Mouse (Mus musculus) liver (tissue): ENCODE data around the gene Cnst.

Experiments used
- DNase-seq: peaks from one replicate; pipeline ENCODE4 v3.0.0-alpha.2; 2020; ENCODE audit warnings: mixed read lengths

The Cnst gene

DNA sequence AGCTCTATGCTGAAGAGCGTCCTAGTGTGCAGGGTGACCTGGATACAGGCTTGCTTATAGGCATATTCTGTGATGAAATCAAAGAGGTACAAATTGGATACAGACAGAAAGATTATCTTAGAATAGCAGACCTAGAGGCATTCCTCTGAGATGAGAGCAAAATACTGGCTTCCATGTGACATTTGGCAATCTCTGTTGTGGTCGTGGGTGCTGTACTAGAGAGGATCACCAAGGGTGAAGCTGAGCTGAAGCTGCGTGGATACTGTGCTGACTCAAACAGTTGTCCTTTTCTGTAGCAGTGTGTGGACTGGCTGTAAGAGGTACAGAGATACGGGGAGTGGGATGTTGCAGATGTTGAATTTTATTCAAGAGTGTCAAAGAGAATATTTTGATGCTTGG lies 7.8 kb downstream of the Cnst start:
- no peak for DNase-seq

GRCm38 (mm10) chr1:179556921-179557320 lies 10.8 kb downstream of the Cnst start:
- DNase-seq, result no peak

GRCm38 (mm10) chr1:179559446-179560194 lies 13.4 kb downstream of the Cnst start:
- DNase-seq, result no peak

GRCm38 (mm10) chr1:179560845-179561430 lies 14.8 kb downstream of the Cnst start:
- no peak for DNase-seq

DNA sequence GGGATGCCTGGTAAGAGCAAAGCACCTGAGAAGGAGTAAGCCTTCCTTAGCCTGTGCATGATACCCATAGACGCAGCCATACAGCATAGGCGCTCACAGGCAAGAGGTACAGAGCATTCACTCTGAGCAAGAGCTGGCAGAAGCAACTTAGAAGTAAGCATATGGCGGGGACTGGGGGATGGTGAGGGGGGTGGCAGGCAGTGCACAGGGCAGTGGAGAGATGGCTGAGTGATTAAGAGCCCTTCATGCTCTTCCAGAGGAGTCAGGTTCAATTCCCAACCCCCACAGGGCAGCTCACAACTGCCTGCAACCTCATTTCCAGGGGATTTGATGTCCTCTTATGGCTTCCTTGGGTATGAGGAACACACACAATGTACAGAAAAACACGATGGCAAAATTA lies 17.0 kb downstream of the Cnst start:
- DNase-seq, result no peak

GRCm38 (mm10) chr1:179563926-179564325 lies 17.8 kb downstream of the Cnst start:
- DNase-seq, result no peak

- DNase-seq, result no peak
Measured at GRCm38 (mm10) chr1:179567558-179567957, 21.4 kb downstream of the Cnst start.

DNA sequence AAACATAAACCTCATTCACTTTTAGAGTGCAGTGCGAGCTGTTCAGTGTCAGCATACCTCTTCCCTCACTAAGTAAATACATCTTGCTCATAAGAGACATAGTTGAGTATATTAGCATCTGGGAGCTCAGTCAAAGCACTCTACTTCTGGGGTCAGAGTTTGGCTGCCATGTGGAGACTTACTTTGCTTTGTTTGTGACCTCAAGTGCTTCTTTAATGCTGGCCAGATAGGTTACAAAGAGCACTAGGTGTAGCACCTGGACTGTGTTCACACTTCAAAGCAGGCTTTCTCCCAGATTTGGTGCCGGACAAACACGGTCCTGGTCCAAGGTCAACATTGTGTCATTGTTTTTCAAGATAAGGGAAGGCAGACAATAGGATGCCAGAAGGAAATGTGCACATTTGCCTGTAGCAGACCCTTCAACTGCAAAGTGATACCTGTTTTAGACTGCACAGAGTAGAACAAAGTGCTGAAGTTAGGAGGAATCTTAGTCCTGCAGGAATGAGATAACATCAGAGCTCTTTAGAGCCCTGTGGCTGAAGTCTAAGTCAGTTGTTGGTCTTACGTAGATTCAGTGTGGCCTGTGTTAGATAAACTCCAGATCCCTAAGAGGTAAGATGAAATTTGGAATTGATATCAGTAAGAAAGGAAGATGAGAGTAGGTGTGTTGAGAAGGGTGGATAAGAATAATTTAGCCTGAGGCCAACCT lies 22.7 kb downstream of the Cnst start:
- DNase-seq, result no peak

DNA sequence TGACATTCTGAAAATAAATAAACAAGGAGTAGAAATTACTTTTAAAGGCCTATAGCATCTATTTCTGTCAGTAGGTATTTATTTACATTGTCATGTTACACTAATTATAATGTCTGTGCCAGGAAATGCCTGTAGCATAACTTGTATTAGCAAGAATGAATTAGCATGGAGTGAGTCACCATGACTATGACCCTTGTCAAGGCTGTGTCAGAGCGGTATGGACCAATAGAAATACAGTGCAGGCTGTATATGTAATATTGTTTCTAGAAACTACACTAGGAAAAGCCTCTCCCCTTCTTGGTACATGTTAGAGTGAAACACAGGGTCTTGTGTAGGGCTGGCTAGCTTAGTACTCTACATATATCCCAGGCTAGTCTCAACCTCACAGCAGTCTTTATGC lies 24.3 kb downstream of the Cnst start:
- DNase-seq, result no peak

DNA sequence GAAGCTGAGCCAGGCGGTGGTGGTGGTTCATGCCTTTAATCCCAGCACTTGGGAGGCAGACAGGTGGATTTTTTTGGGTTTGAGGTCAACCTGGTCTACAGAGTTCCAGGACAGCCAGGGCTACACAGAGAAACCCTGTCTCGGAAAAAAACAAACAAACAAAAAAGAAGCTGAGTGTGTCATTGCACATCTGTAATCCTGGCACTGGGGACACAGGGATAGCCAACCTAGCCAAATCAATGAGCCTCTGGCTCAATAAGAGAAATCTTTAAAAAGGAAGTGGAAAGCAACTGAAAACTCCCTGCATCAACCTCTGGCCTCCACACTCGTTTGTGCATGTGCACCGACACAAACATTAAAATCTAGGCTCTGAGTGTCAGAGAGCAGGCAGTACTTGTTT lies 25.5 kb downstream of the Cnst start:
- no peak for DNase-seq

DNA sequence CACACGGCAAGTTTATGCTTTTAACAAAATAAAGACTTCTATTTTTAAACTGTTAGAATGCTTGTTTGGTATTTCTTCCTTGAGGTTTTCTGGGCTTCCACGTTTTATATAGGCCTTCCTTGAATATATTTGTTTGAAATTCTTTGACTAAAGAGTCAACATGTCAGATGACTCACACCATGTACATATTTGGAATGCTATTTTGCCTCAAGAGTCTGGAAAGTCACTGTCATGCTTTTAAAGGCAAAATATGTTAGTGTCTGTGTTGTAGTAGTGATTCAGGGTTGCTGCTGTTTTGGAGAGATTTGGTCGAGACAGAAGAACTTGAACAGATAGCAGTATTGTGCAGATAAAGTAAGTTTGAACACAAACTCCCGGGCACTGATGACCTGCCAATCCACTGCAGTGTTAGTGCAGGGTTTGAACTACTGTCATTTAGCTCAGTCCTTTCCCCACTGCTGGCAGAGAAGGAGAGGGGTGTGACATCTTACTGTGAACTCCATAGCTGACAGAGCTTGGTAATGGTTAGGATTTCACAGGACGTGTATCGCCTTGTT lies 27.6 kb downstream of the Cnst start:
- no peak for DNase-seq

- DNase-seq, result peak; percentile 41
Measured at GRCm38 (mm10) chr1:179578625-179579024, 32.5 kb downstream of the Cnst start.

GRCm38 (mm10) chr1:179580200-179580599 lies 34.0 kb downstream of the Cnst start:
- DNase-seq, result no peak

DNA sequence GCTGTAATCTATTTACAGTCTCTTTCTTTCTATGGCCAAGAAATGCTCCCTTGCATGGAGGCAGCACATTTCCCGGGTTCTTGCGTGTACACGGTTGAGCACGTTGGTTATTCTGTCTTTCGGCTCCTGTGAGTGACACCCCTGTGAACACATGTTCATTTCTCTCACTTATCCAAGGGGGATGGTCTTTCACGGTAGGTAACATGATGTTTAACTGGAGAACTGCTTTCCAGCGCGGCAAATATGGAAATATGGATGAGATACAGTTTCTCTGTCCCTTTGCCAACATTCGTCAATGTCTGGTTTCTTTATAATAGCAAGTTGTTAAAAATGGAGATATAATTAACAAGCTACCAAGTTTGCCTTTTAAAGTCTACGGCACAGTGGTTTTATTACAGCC lies 35.3 kb downstream of the Cnst start:
- DNase-seq, result no peak

DNA sequence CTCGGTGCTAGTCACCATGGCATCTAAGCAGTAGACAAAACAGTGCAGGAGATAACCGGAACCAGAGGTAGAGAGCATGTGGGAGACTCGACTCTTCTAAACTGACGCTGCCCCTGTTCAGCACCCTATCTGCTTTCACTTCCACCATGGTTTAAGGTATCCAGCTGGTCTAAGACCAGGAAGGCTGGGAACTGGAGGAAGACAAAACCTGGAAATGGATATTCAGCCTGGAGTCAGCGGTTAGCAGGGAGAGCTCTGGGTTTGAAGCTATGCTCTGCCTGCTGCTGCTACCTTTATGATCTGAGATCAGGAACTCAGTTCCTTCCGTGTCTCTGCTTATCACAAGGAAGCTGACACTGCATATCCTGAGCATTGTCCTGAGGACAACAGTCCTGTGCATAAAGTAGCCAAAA lies 35.9 kb downstream of the Cnst start:
- no peak for DNase-seq

DNA sequence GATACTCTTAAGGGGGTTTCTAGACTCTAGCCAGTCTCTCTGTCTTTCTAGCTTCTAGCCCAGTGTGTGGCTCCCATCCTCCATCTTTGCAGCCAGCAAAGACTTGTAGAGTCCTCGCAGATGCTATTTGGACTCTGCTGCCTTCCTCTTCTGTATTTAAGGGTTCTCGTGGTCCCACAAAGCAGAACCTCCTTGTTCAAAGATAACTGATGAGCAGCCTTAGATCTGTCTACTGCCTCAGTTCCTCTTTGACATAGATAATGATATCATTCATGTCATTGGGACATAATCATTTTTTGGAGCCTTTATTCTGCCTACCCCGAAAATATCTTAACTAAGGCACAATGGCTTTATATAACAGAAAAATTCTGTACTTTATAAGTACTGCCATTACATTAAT lies 36.9 kb downstream of the Cnst start:
- no peak for DNase-seq

DNA sequence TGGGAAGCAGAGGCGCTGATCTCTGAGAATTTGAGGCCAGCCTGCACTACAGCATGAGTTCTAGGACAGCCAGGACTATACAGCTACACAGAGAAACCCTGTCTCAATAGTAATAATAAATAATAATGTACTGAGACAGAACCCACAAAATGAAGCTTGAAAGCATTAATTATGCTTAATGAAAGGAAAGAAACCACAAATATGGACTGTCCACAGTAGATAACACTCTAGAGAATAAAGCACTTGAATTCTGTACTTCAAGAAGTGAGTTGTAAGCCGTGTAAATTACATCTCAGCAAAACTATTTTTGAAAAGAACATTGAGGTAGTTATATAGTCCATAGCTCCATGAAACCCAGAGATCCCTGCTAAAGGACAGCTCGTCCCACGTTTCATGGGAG lies 38.0 kb downstream of the Cnst start:
- DNase-seq, result no peak

GRCm38 (mm10) chr1:179585646-179586045 lies 39.5 kb downstream of the Cnst start:
- no peak for DNase-seq

DNA sequence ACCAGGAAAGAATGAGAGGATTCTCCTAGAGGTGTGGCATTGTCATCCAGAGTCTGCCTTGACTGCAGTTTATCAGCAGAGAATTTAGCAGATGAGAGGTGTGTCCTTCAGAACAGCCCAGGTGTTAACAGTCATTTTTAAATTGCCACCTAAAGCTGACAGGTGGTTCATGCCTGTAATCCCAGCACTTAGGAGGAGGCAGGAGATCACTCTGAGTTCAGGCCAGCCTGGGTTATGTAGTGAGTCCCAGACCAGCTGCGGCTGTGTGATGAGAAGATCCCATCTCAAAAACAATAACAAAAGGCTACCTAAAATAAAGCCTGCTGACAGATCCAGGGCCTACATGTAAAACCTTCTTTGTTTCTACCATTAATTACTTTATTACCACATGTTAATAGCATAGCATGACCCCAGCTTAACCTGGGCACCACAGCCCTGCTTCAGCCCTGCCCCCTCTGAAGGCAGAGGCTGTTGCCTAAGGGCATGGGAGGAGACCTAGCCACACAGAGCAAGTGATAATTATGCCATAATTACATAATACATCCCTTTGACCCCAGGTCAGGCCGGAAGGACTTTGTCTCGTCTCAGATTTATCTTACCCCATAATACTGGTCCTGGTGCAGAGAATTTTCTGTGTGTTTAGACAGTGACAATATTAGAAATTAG lies 40.4 kb downstream of the Cnst start:
- no peak for DNase-seq

GRCm38 (mm10) chr1:179588230-179588629 lies 42.1 kb downstream of the Cnst start:
- DNase-seq, result no peak

- no peak for DNase-seq
Measured at GRCm38 (mm10) chr1:179591639-179592038, 45.5 kb downstream of the Cnst start.

DNA sequence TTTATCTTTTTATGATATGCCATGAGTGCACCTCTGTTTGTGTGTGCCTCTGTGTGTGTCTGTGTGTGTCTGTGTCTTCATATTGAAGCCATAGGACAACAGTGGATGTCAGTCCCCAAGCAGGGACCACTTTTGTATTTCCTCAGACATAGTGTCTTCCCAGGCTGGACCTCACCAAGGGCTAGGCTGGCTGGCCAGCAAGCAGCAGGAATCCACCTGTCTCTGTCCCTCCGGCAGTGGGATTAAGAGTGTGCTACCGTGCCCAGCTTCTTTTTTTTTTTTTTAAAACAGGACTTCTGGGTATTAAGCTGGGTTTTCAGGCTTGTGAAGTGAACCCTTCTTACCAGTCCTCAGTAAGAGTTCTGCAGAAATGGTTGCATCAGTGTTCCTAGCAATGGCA lies 46.0 kb downstream of the Cnst start:
- no peak for DNase-seq

- no peak for DNase-seq
Measured at GRCm38 (mm10) chr1:179592972-179593371, 46.8 kb downstream of the Cnst start.
